Mouse (Mus musculus) CH12.LX (cell line): ENCODE measurements around the gene Tmem167b. TPM values are rescaled to one million over a fixed set of nuclear protein-coding genes. Genes with fewer than 3 reads are reported as not detected.

Experiments
- DNase-seq: peaks from one replicate; pipeline ENCODE4 v3.0.0-alpha.2; 2013; ENCODE audit errors: extremely low read depth
- H3K27ac ChIP-seq: 2 replicates; pipeline ENCODE4 v1.5.1; 2012; ENCODE audit warnings: low read depth, mild to moderate bottlenecking, control low read depth, moderate library complexity; ENCODE audit not compliant: insufficient read depth
- H3K27me3 ChIP-seq: replicated peaks from 2 replicates; pipeline ENCODE3; 2012; ENCODE audit warnings: inconsistent platforms
- H3K36me3 ChIP-seq, 2 experiments: replicated peaks in 1 of 2; 2 replicates each; pipeline versions ENCODE3 to v1.6.1; 2012; ENCODE audit warnings: inconsistent platforms in 1 of 2, low read length in 1 of 2, mild to moderate bottlenecking in 1 of 2, mixed read lengths in 1 of 2, moderate library complexity in 1 of 2; ENCODE audit not compliant: control insufficient read depth in 1 of 2, insufficient read depth in 1 of 2
- H3K4me1 ChIP-seq, 2 experiments: 2 replicates each; pipeline ENCODE4 v1.6.1; 2012; ENCODE audit warnings: inconsistent platforms in 1 of 2, moderate library complexity in 1 of 2; ENCODE audit not compliant: insufficient read depth in 2 of 2, control insufficient read depth in 1 of 2
- H3K4me2 ChIP-seq: 2 replicates; pipeline ENCODE4 v1.6.1; 2012; ENCODE audit warnings: low read depth, mild to moderate bottlenecking, control low read depth; ENCODE audit not compliant: poor library complexity, insufficient read depth, severe bottlenecking
- H3K4me3 ChIP-seq, 3 experiments: fragments of 150-350 bp in 1 of 3; sonication (generic) in 1 of 3; replicated peaks in 1 of 3; 2 replicates each; pipeline versions ENCODE3 to v1.5.1; 2011 to 2012; ENCODE audit warnings: low read depth in 2 of 3, low read length in 2 of 3, mild to moderate bottlenecking in 2 of 3, moderate library complexity in 2 of 3, control low read depth in 1 of 3, improper control_type of control experiment in 1 of 3, inconsistent platforms in 1 of 3, mixed read lengths in 1 of 3; ENCODE audit not compliant: poor library complexity in 1 of 3
- H3K79me2 ChIP-seq: replicated peaks from 2 replicates; pipeline ENCODE4 v1.6.1; 2012; ENCODE audit warnings: mild to moderate bottlenecking, moderate library complexity; ENCODE audit not compliant: control insufficient read depth, poor library complexity, insufficient read depth, severe bottlenecking; ENCODE audit errors: extremely low read depth
- H3K9ac ChIP-seq: 2 replicates; pipeline ENCODE4 v1.6.1; 2012; ENCODE audit warnings: low read depth, mild to moderate bottlenecking, control low read depth, moderate library complexity; ENCODE audit not compliant: insufficient read depth
- H3K9me3 ChIP-seq: replicated peaks from 2 replicates; pipeline ENCODE3; 2012; ENCODE audit warnings: low read length, inconsistent platforms, mixed read lengths
- E2F4 ChIP-seq: IDR thresholded peaks from 2 replicates; pipeline ENCODE4 v1.6.1; 2011; ENCODE audit warnings: low read depth, low read length, improper control_type of control experiment; ENCODE audit not compliant: insufficient replicate concordance
- ELF1 ChIP-seq: IDR thresholded peaks from 2 replicates; pipeline ENCODE4 v1.6.1; 2014; ENCODE audit warnings: low read depth, mild to moderate bottlenecking, inconsistent platforms, low read length, improper control_type of control experiment
- EP300 ChIP-seq: IDR thresholded peaks from 2 replicates; pipeline ENCODE4 v1.6.1; 2011; ENCODE audit warnings: low read length, improper control_type of control experiment
- GABPA ChIP-seq: IDR thresholded peaks from 2 replicates; pipeline ENCODE4 v1.6.1; 2012; ENCODE audit warnings: low read depth, low read length, improper control_type of control experiment, inconsistent platforms; ENCODE audit not compliant: insufficient replicate concordance
- HCFC1 ChIP-seq: IDR thresholded peaks from 2 replicates; pipeline ENCODE4 v1.6.1; 2012; ENCODE audit warnings: low read depth, mild to moderate bottlenecking, inconsistent platforms, low read length, improper control_type of control experiment
- JUND ChIP-seq: conservative IDR thresholded peaks from 2 replicates; pipeline ENCODE4 v1.6.1; 2011; ENCODE audit warnings: low read depth, low read length, improper control_type of control experiment
- KAT2A ChIP-seq: IDR thresholded peaks from 2 replicates; pipeline ENCODE4 v1.6.1; 2012; ENCODE audit warnings: low read length, improper control_type of control experiment, inconsistent platforms; ENCODE audit not compliant: insufficient replicate concordance
- MAFK ChIP-seq: IDR thresholded peaks from 2 replicates; pipeline ENCODE4 v1.6.1; 2011; ENCODE audit warnings: low read length, improper control_type of control experiment; ENCODE audit not compliant: insufficient replicate concordance
- NRF1 ChIP-seq: IDR thresholded peaks from 2 replicates; pipeline ENCODE4 v1.6.1; 2014; ENCODE audit warnings: low read depth, mild to moderate bottlenecking, inconsistent platforms, low read length, improper control_type of control experiment, moderate library complexity
- POLR2AphosphoS2 ChIP-seq: IDR thresholded peaks from 2 replicates; pipeline ENCODE4 v1.6.1; 2011; ENCODE audit warnings: low read depth, low read length, improper control_type of control experiment
- SMC3 ChIP-seq: IDR thresholded peaks from 2 replicates; pipeline ENCODE4 v1.6.1; 2011; ENCODE audit warnings: low read depth, low read length, improper control_type of control experiment
- TCF12 ChIP-seq: IDR thresholded peaks from 2 replicates; pipeline ENCODE4 v1.6.1; 2014; ENCODE audit warnings: low read depth, mild to moderate bottlenecking, inconsistent platforms, low read length, improper control_type of control experiment
- UBTF ChIP-seq: IDR thresholded peaks from 2 replicates; pipeline ENCODE4 v1.6.1; 2012; ENCODE audit warnings: low read depth, mild to moderate bottlenecking, inconsistent platforms, low read length, improper control_type of control experiment, moderate library complexity
- USF1 ChIP-seq: IDR thresholded peaks from 2 replicates; pipeline ENCODE4 v1.6.1; 2014; ENCODE audit warnings: low read depth, mild to moderate bottlenecking, inconsistent platforms, low read length, improper control_type of control experiment
- ZNF384 ChIP-seq: IDR thresholded peaks from 2 replicates; pipeline ENCODE4 v1.6.1; 2012; ENCODE audit warnings: low read depth, low read length, improper control_type of control experiment, inconsistent platforms
- dilution Hi-C: fragments of 300-500 bp; cut with MboI; formaldehyde crosslinking; loops from 2 replicates; pipeline ENCODE4 v1.14.3; 2020; ENCODE audit warnings: low sequenced_read_pairs; ENCODE audit not compliant: extremely low pct_unique_long_range_greater_than_20kb, extremely low pct_ligation_motif_present
- in situ Hi-C: fragments of 300-500 bp; cut with MboI; formaldehyde crosslinking; loops from 3 replicates; pipeline ENCODE4 v1.14.3; 2019; ENCODE audit warnings: low sequenced_read_pairs, low pct_ligation_motif_present, low pct_unique_long_range_greater_than_20kb, mixed read lengths
- polyA plus RNA-seq: library from polyadenylated mRNA; unstranded; fragments of >175 nt; gene quantifications from 2 replicates; pipeline ENCODE4 v1.2.1, GENCODE M21; 2012; ENCODE audit warnings: low read depth; ENCODE audit not compliant: insufficient read length
- total RNA-seq, 2 experiments: library from RNA; depleted of rRNA; stranded (reverse); fragments of 300-350 nt in 1 of 2; fragments of >200 nt in 1 of 2; gene quantifications; 2 replicates each; pipeline ENCODE4 v1.2.3; 2012 to 2014

Tmem167b gene
- total and polyA plus RNA-seq, 3 experiments, result 11.3 to 18.7 (median 13.1) TPM

- TF ChIP-seq ELF1, result no peak
- TF ChIP-seq JUND, result no peak
- no peak for TF ChIP-seq USF1
- TF ChIP-seq GABPA, result no peak
- no peak for TF ChIP-seq ZNF384
- TF ChIP-seq TCF12, result no peak
- no peak for TF ChIP-seq E2F4
- no peak for TF ChIP-seq NRF1
- no peak for TF ChIP-seq UBTF
- TF ChIP-seq HCFC1, result no peak
- no peak for TF ChIP-seq MAFK
- no peak for TF ChIP-seq EP300
- TF ChIP-seq, all 38 proteins: peak for 0
- peaks cover 0 to 15% of the 10 kb centered on the region in 2 experiments; a peak in 2 of 4 replicates for H3K4me1 ChIP-seq
- in situ Hi-C loops, result no loop called here
- no peaks in the 10 kb centered on the region for H3K9me3 ChIP-seq
- no peak overlapping the region for H3K27ac ChIP-seq
- dilution Hi-C loops, result no loop called here
- no peaks in the 10 kb centered on the region for H3K79me2 ChIP-seq
- no peak overlapping the region for H3K4me3 ChIP-seq
- peak overlapping the region; percentile 86 for H3K4me2 ChIP-seq
- DNase-seq, result no peak
- no peaks in the 10 kb centered on the region for H3K36me3 ChIP-seq
- peaks cover 52% of the 10 kb centered on the region for H3K27me3 ChIP-seq
- H3K9ac ChIP-seq, result no peak overlapping the region
These were observed 26.3 kb downstream of the Tmem167b start for GRCm38 (mm10) chr3:108535896-108536516.

GRCm38 (mm10) chr3:108533951-108534350 is 28.3 kb downstream of the Tmem167b start, which contains the start of gene 1700013F07Rik:
Gene 1700013F07Rik, plus strand, starts transcription at chr3:108534150.
- in situ Hi-C loops (no loop called here), dilution Hi-C loops (no loop called here)
- Histone ChIP-seq H3K27ac (no peak within 1 kb of the TSS), H3K27me3 (peaks cover 57% of the 10 kb centered on the region), H3K4me3 (no peak within 1 kb of the TSS), H3K9me3 (peaks cover 1% of the 10 kb centered on the region), H3K4me1 (peaks cover 0 to 15% of the 10 kb centered on the region in 2 experiments; a peak in 2 of 4 replicates), H3K36me3 (no peaks in the 10 kb centered on the region), H3K79me2 (no peaks in the 10 kb centered on the region), H3K4me2 (no peak within 1 kb of the TSS), H3K9ac (no peak within 1 kb of the TSS)
- no peak for DNase-seq
- TF ChIP-seq POLR2AphosphoS2 (no peak), SMC3 (no peak), KAT2A (no peak)
